Mouse (Mus musculus) small intestine, adult 2 months (tissue): ENCODE measurements around the gene C2cd3.

ENCODE experiments used
- CTCF ChIP-seq: fragments of 200-500 bp; IDR thresholded peaks from 2 replicates; pipeline ENCODE4 v1.5.1; 2012; ENCODE audit warnings: low read depth, mild to moderate bottlenecking, control low read depth, inconsistent platforms, low read length, moderate library complexity, mixed read lengths; ENCODE audit not compliant: insufficient replicate concordance, insufficient read length; ENCODE audit errors: extremely low read depth
- POLR2A ChIP-seq: fragments of 200-500 bp; IDR thresholded peaks from 2 replicates; pipeline ENCODE4 v1.6.1; 2012; ENCODE audit warnings: low read depth, mild to moderate bottlenecking, control low read depth, inconsistent platforms, low read length, moderate library complexity

DNA sequence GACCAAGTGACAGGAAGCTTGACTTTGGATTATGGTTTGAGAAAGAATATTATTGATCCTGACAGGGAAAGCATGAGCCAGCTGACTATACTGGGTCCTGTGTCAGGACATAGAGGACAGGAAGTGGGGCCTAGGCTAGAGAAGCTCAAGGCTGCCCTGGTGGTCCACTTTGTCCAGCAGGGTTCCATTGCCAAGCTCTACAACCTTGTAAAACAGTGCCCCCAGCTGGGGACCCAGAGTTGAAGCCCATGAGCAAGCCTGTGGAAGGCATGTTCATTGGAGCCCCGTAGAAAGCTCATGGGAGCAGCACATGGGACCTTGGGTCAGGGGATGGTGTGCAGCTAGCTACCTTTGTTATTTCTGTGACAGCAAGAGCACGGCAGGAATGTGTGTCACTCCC lies 20.2 kb downstream of the C2cd3 start:
- no peak for TF ChIP-seq CTCF
- TF ChIP-seq POLR2A, result no peak
